Mouse (Mus musculus) megakaryocyte, embryonic 14.5 days (primary cell): ENCODE data around the gene Ric8a. TPM values are rescaled to one million over a fixed set of nuclear protein-coding genes. Genes with fewer than 3 reads are reported as not detected.
A peak's percentile ranks its signal among the peaks of the same experiment; 100 is the strongest.

Source experiments
- H3K27me3 ChIP-seq: replicated peaks from 2 replicates; pipeline ENCODE3; 2012; ENCODE audit warnings: inconsistent platforms
- H3K36me3 ChIP-seq: replicated peaks from 2 replicates; pipeline ENCODE3; 2012; ENCODE audit warnings: low read length, inconsistent platforms, mixed read lengths
- H3K4me1 ChIP-seq: 2 replicates; pipeline ENCODE4 v1.6.1; 2012; ENCODE audit warnings: inconsistent platforms
- H3K4me3 ChIP-seq: replicated peaks from 2 replicates; pipeline ENCODE3; 2012; ENCODE audit warnings: moderate library complexity, mild to moderate bottlenecking, inconsistent platforms
- H3K9me3 ChIP-seq: 2 replicates; pipeline ENCODE4 v1.6.1; 2012; ENCODE audit warnings: inconsistent platforms
- FLI1 ChIP-seq: IDR thresholded peaks from 2 replicates; pipeline ENCODE4 v1.6.1; 2012; ENCODE audit warnings: low read length, inconsistent platforms, mixed read lengths
- GATA1 ChIP-seq: IDR thresholded peaks from 3 replicates; pipeline ENCODE4 v1.6.1; 2012; ENCODE audit warnings: mixed read lengths, low read length, inconsistent platforms, borderline replicate concordance
- polyA plus RNA-seq: library from polyadenylated mRNA; stranded (reverse); fragments of >175 nt; gene quantifications from 2 replicates; pipeline ENCODE4 v1.2.3, GENCODE M21; 2012; ENCODE audit warnings: low replicate concordance; ENCODE audit not compliant: insufficient read depth

Gene Ric8a
- polyA plus RNA-seq = 57.2 and 112 TPM in 2 replicates

GRCm38 (mm10) chr7:140856785-140857549, at the start of gene Ric8a:
Ric8a (plus strand) TSS chr7:140856957.
- Histone ChIP-seq H3K4me3 (peak within 1 kb of the TSS; percentile 100), H3K36me3 (peaks cover 76% of the 10 kb centered on the region), H3K9me3 (no peaks in the 10 kb centered on the region), H3K4me1 (peaks cover 84% of the 10 kb centered on the region), H3K27me3 (no peaks in the 10 kb centered on the region)
- TF ChIP-seq GATA1 = no peak
- peak; percentile 31; the same call in 1 of the 2 replicates for TF ChIP-seq FLI1

DNA sequence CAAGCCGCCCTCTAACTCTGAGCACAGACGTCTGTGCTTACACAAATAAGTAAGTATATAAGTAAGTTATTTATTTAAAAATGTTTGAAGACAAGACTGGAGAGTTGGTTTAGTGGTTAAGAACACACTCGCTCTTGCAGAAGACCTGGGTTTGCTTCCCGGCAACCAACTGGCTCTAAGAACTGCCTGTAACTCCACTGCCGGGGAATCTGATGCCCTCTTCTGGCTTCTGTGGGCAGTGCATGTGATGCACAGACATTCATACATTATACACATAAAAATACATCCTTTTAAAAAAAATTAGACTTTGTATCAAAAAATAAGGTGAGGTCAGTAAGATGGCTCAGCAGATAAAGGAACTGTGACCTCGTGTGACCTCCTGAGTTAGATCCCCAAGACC, 46.3 kb upstream of the Ric8a start:
- Histone ChIP-seq H3K4me3 (no peak overlapping the region), H3K9me3 (no peaks in the 10 kb centered on the region), H3K36me3 (peaks cover 22% of the 10 kb centered on the region), H3K4me1 (no peaks in the 10 kb centered on the region), H3K27me3 (peaks cover 4% of the 10 kb centered on the region)
- no peak for TF ChIP-seq GATA1
- no peak for TF ChIP-seq FLI1

DNA sequence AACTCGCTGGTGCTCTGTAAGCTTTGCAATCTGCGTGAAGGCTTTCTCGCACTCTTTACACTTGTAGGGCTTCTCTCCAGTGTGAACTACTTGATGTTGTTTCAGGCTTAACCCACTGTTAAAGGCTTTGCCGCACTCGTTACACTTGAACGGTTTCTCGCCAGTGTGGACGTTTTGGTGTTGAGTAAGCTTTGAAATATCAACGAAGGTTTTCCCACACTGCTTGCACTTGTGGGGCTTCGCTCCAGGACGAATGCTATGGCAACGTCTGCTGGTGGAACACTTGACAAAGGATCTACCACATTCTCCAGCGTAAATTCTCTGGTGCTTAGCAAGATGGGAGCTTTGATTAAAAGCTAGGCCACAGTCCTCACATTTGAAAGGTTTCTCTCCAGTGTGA, 45.0 kb upstream of the Ric8a start:
- H3K36me3 ChIP-seq = peaks cover 22% of the 10 kb centered on the region
- H3K4me3 ChIP-seq = no peak overlapping the region
- no peaks in the 10 kb centered on the region for H3K4me1 ChIP-seq
- peaks cover 4% of the 10 kb centered on the region for H3K27me3 ChIP-seq
- no peak for TF ChIP-seq GATA1
- no peak for TF ChIP-seq FLI1
- H3K9me3 ChIP-seq = no peaks in the 10 kb centered on the region

- TF ChIP-seq FLI1 (no peak), GATA1 (no peak)
- Histone ChIP-seq H3K27me3 (no peaks in the 10 kb centered on the region), H3K4me3 (no peak overlapping the region), H3K4me1 (no peaks in the 10 kb centered on the region), H3K9me3 (no peaks in the 10 kb centered on the region), H3K36me3 (peaks cover 22% of the 10 kb centered on the region)
These were observed 43.9 kb upstream of the Ric8a start for GRCm38 (mm10) chr7:140812850-140813249.

GRCm38 (mm10) chr7:140820173-140820572, 36.6 kb upstream of the Ric8a start:
- H3K27me3 ChIP-seq = peaks cover 15% of the 10 kb centered on the region
- H3K36me3 ChIP-seq = peaks cover 3% of the 10 kb centered on the region
- TF ChIP-seq GATA1 = no peak
- peaks cover 11% of the 10 kb centered on the region for H3K4me1 ChIP-seq
- no peak overlapping the region for H3K4me3 ChIP-seq
- H3K9me3 ChIP-seq = no peaks in the 10 kb centered on the region

- no peaks in the 10 kb centered on the region for H3K9me3 ChIP-seq
- H3K36me3 ChIP-seq = peaks cover 3% of the 10 kb centered on the region
- peaks cover 11% of the 10 kb centered on the region for H3K4me1 ChIP-seq
- peak overlapping the region; percentile 91 for H3K4me3 ChIP-seq
- H3K27me3 ChIP-seq = peaks cover 15% of the 10 kb centered on the region
- TF ChIP-seq GATA1 (no peak), FLI1 (no peak)
These were observed 35.5 kb upstream of the Ric8a start for GRCm38 (mm10) chr7:140821305-140821652.

GRCm38 (mm10) chr7:140821653-140822329, 35.0 kb upstream of the Ric8a start, which contains the start of gene Zfp941:
Zfp941 (minus strand) TSS chr7:140822178.
- Histone ChIP-seq H3K27me3 (peaks cover 19% of the 10 kb centered on the region), H3K4me3 (peak within 1 kb of the TSS; percentile 91), H3K36me3 (peaks cover 3% of the 10 kb centered on the region), H3K4me1 (peaks cover 11% of the 10 kb centered on the region), H3K9me3 (no peaks in the 10 kb centered on the region)
- TF ChIP-seq GATA1 (no peak), FLI1 (no peak)

DNA sequence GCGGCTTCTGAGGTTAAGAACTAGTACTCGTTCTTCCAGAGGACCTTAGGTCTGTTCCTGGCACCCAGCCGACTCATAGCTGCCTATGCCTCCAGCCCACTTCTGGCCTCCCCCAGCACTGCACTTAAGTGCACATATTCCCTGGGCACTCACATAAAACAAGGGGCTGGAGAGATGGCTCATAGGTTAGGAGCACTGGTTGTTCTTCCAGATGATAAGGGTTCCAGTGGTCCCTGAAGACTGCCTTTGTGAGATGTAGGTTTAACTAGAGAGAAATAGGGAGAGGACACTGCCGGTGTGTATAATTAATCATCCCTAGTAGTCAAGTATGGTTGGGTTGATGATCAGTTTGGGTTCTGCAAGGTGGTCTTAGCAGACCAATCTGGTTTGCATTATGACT, 34.0 kb upstream of the Ric8a start:
- Histone ChIP-seq H3K4me3 (no peak overlapping the region), H3K27me3 (peaks cover 21% of the 10 kb centered on the region), H3K9me3 (no peaks in the 10 kb centered on the region), H3K4me1 (peaks cover 11% of the 10 kb centered on the region), H3K36me3 (peaks cover 3% of the 10 kb centered on the region)
- TF ChIP-seq FLI1 (no peak), GATA1 (no peak)

DNA sequence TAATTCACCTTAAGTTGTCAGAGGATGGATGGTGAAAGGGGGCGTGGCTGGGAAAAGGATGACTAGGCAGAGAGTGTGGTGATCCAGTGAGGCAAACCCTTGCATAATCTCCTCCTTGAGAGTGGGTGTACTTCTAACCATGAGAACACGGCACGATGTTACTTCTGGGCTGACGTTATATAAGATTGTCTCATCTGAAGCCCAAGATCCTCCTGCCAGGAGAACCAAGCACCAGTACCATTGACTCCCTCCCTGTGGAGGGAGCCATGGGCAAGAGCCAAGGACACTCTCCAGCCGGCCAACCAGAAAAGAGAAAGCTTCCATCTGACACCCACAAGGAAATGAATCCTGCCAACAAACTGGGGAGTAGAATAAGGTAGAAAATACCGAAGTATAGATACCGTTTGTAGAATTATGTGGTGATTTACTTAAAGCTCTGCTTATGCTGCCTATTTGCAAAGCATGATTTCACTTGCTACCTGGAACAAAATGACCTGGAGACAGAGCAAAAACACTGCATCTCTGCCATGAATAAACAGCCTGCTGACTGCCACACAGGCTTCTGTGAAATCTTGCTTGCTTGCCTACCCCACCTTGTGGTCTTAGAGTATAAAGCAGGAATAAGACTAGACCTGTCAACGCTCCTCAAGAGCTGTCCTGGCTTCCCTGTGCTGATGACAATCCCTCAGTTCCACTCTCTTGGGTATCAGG, 28.4 kb upstream of the Ric8a start:
- peaks cover 28% of the 10 kb centered on the region for H3K27me3 ChIP-seq

DNA sequence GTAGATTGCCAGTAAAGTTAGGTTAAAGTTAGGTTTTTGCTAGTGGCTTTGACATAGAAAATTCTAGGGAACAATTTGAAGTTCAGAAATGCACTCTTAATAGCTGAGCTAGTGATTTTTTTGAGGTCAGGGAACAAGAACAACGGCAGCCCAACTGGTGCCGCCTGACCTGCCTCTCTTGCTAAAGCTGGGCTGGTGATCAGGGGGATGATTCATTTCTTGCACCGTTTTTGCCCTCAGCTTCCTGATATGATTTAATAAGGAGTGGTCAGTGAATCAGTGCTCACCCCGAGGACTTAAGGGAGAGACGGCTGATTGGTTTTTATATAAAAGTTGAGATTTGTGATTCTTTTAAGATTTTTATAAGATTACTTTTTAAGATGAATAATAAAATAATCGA, 25.3 kb upstream of the Ric8a start:
- TF ChIP-seq FLI1 (no peak), GATA1 (no peak)
- H3K9me3 ChIP-seq = no peaks in the 10 kb centered on the region
- H3K4me3 ChIP-seq = no peak overlapping the region
- peaks cover 48% of the 10 kb centered on the region for H3K27me3 ChIP-seq
- H3K36me3 ChIP-seq = no peaks in the 10 kb centered on the region
- peaks cover 15% of the 10 kb centered on the region for H3K4me1 ChIP-seq

More for the DNA sequence above, 28.4 kb upstream of the Ric8a start:
- H3K36me3 ChIP-seq = no peaks in the 10 kb centered on the region
- H3K4me3 ChIP-seq = peak overlapping the region; percentile 80
- TF ChIP-seq FLI1 (no peak), GATA1 (no peak)
- H3K4me1 ChIP-seq = peaks cover 10% of the 10 kb centered on the region
- H3K9me3 ChIP-seq = no peaks in the 10 kb centered on the region
